8 mouse cellular contexts compared by ENCODE assay signal in the genomic region with DNA sequence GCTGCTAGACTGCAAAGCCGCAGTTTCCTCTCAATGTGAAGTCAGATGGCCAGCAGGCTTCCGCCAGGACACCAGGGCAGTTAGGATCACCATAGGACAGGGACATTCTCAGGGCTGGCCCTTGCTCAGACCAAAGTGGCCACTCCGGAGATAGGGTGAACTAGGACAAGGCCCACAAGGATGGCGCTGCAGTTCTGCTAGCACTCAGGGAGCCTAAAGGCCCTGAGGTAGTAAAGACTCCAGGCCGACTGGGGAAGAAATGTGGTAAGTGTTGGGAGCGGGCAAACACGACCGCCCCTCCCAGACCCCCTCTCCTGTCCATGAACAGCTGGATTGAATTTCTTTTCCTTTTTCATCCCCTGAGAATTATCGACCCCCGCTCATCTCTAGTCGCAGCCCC.
DNase-seq lines count a peak whose midpoint lies in the region; ATAC-seq and TF ChIP-seq lines count a peak whose summit lies in the region.

No protein-coding gene starts in this region.

- peak overlapping the region; percentile 89 for H3K27ac ChIP-seq in left cerebral cortex, adult 2 months
- no peak overlapping the region for H3K27ac ChIP-seq in embryonic facial prominence, embryonic 11.5 days (replicated peaks; ENCODE audit: low read depth, low read length)
- no peak overlapping the region for H3K27ac ChIP-seq in intestine, embryonic 14.5 days (ENCODE audit: low read depth)
- H3K27ac ChIP-seq in neural tube, embryonic 12.5 days, result no peak overlapping the region

- no peaks in the 10 kb centered on the region for H3K4me1 ChIP-seq in embryonic facial prominence, embryonic 11.5 days (ENCODE audit: control insufficient read depth, insufficient read depth, low read length)
- H3K4me1 ChIP-seq in intestine, embryonic 14.5 days (replicated peaks; ENCODE audit: control insufficient read depth, insufficient read depth, low read length), result no peaks in the 10 kb centered on the region
- peaks cover 12% of the 10 kb centered on the region for H3K4me1 ChIP-seq in neural tube, embryonic 12.5 days

- H3K9ac ChIP-seq in embryonic facial prominence, embryonic 11.5 days (replicated peaks; ENCODE audit: low read length), result peak overlapping the region; percentile 60
- peak overlapping the region; percentile 40 for H3K9ac ChIP-seq in intestine, embryonic 14.5 days (ENCODE audit: low read length)
- peak overlapping the region; percentile 65; the same call in 1 of the 2 replicates for H3K9ac ChIP-seq in neural tube, embryonic 12.5 days

- DNase-seq in left cerebral cortex, adult 2 months (ENCODE audit: extremely low spot score in 1 of 2, low spot score in 2 of 2), result no peak
- no peak for DNase-seq in left cerebral cortex, adult 18-20 months (ENCODE audit: low spot score in 2 of 2)
- no peak for DNase-seq in embryonic facial prominence, embryonic 11.5 days (ENCODE audit: low spot score)
- DNase-seq in intestine, embryonic 14.5 days (ENCODE audit: low spot score), result peak; percentile 56
- DNase-seq in frontal cortex, postnatal 14 days (ENCODE audit: low spot score in 2 of 2), result no peak
- no peak for DNase-seq in left cerebral cortex, postnatal 4 days
- DNase-seq in frontal cortex, postnatal 25 days (ENCODE audit: low spot score in 2 of 2), result no peak

- peaks cover 10% of the 10 kb centered on the region for H3K27me3 ChIP-seq in embryonic facial prominence, embryonic 11.5 days (ENCODE audit: control insufficient read depth, insufficient read depth, low read length)
- H3K27me3 ChIP-seq in intestine, embryonic 14.5 days (replicated peaks; ENCODE audit: control insufficient read depth, insufficient read depth, low read length), result peaks cover 55% of the 10 kb centered on the region
- H3K27me3 ChIP-seq in neural tube, embryonic 12.5 days (replicated peaks), result peaks cover 29% of the 10 kb centered on the region

- ATAC-seq in embryonic facial prominence, embryonic 11.5 days (replicated peaks; ENCODE audit: insufficient number of reproducible peaks, low FRiP score, low TSS enrichment, low read depth), result no peak; the same call in 1 of the 2 replicates
- no peak for ATAC-seq in intestine, embryonic 14.5 days (replicated peaks; ENCODE audit: low FRiP score, low TSS enrichment, low read depth)
- 0 out of 2 replicates have a peak, but pooled peaks have one; percentile 45 for ATAC-seq in neural tube, embryonic 12.5 days (ENCODE audit: low FRiP score, low read depth)

- H3K4me3 ChIP-seq in left cerebral cortex, adult 2 months, result peak overlapping the region; percentile 57
- peak overlapping the region; percentile 59 for H3K4me3 ChIP-seq in embryonic facial prominence, embryonic 11.5 days (ENCODE audit: low read depth, low read length)
- peak overlapping the region; percentile 54 for H3K4me3 ChIP-seq in intestine, embryonic 14.5 days (ENCODE audit: low read depth, low read length)
- H3K4me3 ChIP-seq in neural tube, embryonic 12.5 days, result peak overlapping the region; percentile 63

- TF ChIP-seq CTCF in left cerebral cortex, adult 2 months (IDR thresholded peaks at IDR 0.05), result no peak

- H3K4me2 ChIP-seq in embryonic facial prominence, embryonic 11.5 days (ENCODE audit: low read depth, low read length), result peak overlapping the region; percentile 95
- H3K4me2 ChIP-seq in intestine, embryonic 14.5 days (ENCODE audit: low read length), result peak overlapping the region; percentile 96
- H3K4me2 ChIP-seq in neural tube, embryonic 12.5 days (replicated peaks), result peak overlapping the region; percentile 95

- intact Hi-C loops in left cerebral cortex, adult 2 months (cut with DNase I), result no loop called here
- intact Hi-C loops in left cerebral cortex, postnatal 4 days (cut with DNase I), result no loop called here

- no peaks in the 10 kb centered on the region for H3K9me3 ChIP-seq in embryonic facial prominence, embryonic 11.5 days (replicated peaks; ENCODE audit: control insufficient read depth, low read length)
- no peaks in the 10 kb centered on the region for H3K9me3 ChIP-seq in intestine, embryonic 14.5 days (ENCODE audit: control insufficient read depth, low read length)
- no peaks in the 10 kb centered on the region for H3K9me3 ChIP-seq in neural tube, embryonic 12.5 days

- no peaks in the 10 kb centered on the region for H3K36me3 ChIP-seq in embryonic facial prominence, embryonic 11.5 days (replicated peaks; ENCODE audit: control insufficient read depth, insufficient read depth, low read depth, low read length)
- no peaks in the 10 kb centered on the region for H3K36me3 ChIP-seq in intestine, embryonic 14.5 days (ENCODE audit: control insufficient read depth, insufficient read depth, low read length)
- no peaks in the 10 kb centered on the region for H3K36me3 ChIP-seq in neural tube, embryonic 12.5 days

- WGBS in embryonic facial prominence, embryonic 11.5 days, result 5% methylated on average over 11 of the region's 11 CpGs
- WGBS in intestine, embryonic 14.5 days, result 15% methylated on average over 11 of the region's 11 CpGs
- WGBS in neural tube, embryonic 12.5 days, result 9% methylated on average over 11 of the region's 11 CpGs
